Mouse (Mus musculus): Measurements from ENCODE around the gene Wsb1. TPM values are rescaled to one million over a fixed set of nuclear protein-coding genes. Genes with fewer than 3 reads are reported as not detected.
"Not testable (repeated sequence)": the region's sequence is repeated elsewhere in the genome, so short reads cannot be mapped to it uniquely, and the experiment has no call there.

The Wsb1 gene
- polyA plus RNA-seq, 1 experiment from 2014 or later: 30.4 TPM

DNA sequence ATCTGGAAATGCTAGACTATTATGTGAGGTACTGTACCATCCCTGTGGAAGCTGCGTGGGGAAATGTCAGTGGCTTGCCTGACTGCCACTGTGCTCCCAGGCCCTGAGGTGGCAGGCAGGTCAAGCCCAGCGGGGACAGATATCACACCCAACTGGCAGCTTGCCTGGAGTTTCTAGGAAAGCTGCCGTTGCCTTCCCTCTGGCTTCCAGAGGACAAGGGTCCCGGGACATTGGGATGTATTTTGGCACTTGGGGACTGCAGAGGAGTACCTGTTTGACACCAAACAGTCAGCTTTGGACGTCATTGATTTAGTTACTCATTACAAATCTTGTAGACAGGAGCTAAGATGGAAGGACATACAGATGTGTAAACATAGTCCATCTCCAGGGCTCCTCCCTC is 26.9 kb upstream of the Wsb1 start:
- H3K4me2 ChIP-seq (ENCODE audit: low read depth, low read length): no peak overlapping the region
- H3K36me3 ChIP-seq (ENCODE audit: control insufficient read depth, insufficient read depth): no peaks in the 10 kb centered on the region
- H3K4me1 ChIP-seq (ENCODE audit: control insufficient read depth, low read depth, low read length): peaks cover 5% of the 10 kb centered on the region
- 50% methylated on average over 5 of the region's 5 CpGs for WGBS (ENCODE audit: insufficient replicate concordance)
- ATAC-seq (ENCODE audit: low read depth): peak; percentile 62
- H3K27ac ChIP-seq (ENCODE audit: low read length): 0 out of 2 replicates have a peak overlapping the region, but pooled peaks have one; percentile 7
- no peak overlapping the region for H3K4me3 ChIP-seq (ENCODE audit: low read depth, low read length)
- H3K27me3 ChIP-seq (ENCODE audit: control insufficient read depth, insufficient read depth, low read depth, low read length): no peaks in the 10 kb centered on the region
- H3K9ac ChIP-seq (ENCODE audit: low read depth, low read length): no peak overlapping the region
- no peaks in the 10 kb centered on the region for H3K9me3 ChIP-seq (replicated peaks; ENCODE audit: control insufficient read depth, low read length)

GRCm38 (mm10) chr11:79279732-79280405 is 25.4 kb upstream of the Wsb1 start:
- no peak overlapping the region for H3K4me3 ChIP-seq (ENCODE audit: low read depth, low read length)
- no peaks in the 10 kb centered on the region for H3K9me3 ChIP-seq (replicated peaks; ENCODE audit: control insufficient read depth, low read length)
- H3K27ac ChIP-seq (ENCODE audit: low read length): no peak overlapping the region
- H3K27me3 ChIP-seq (ENCODE audit: control insufficient read depth, insufficient read depth, low read depth, low read length): no peaks in the 10 kb centered on the region
- H3K36me3 ChIP-seq (ENCODE audit: control insufficient read depth, insufficient read depth): no peaks in the 10 kb centered on the region
- no peak overlapping the region for H3K4me2 ChIP-seq (ENCODE audit: low read depth, low read length)
- ATAC-seq (ENCODE audit: low read depth): no peak
- no peak overlapping the region for H3K9ac ChIP-seq (ENCODE audit: low read depth, low read length)
- no peaks in the 10 kb centered on the region for H3K4me1 ChIP-seq (ENCODE audit: control insufficient read depth, low read depth, low read length)
- WGBS (ENCODE audit: insufficient replicate concordance): 46% methylated on average over 2 of the region's 2 CpGs

DNA sequence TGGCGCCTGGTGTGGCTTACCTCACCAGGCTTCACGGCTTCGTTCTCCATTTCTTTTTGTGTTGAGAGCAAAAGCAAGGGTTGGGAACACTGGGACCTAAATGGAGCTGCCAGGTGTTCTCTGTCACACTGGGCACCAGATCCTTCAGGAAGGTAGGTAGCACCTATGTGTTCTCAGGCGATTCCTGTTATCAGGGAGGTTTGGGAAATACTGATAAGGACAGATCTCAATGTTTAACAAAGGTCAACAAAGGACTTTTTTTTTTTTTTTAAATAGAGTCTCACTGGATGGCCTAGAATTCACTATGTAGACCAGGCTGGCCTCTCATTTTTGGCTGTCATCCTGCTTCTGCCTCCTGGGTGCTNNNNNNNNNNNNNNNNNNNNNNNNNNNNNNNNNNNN is 19.3 kb upstream of the Wsb1 start:
- H3K9me3 ChIP-seq (replicated peaks; ENCODE audit: control insufficient read depth, low read length): no peaks in the 10 kb centered on the region
- ATAC-seq (ENCODE audit: low read depth): no peak
- no peak overlapping the region for H3K9ac ChIP-seq (ENCODE audit: low read depth, low read length)
- H3K36me3 ChIP-seq (ENCODE audit: control insufficient read depth, insufficient read depth): no peaks in the 10 kb centered on the region
- H3K27me3 ChIP-seq (ENCODE audit: control insufficient read depth, insufficient read depth, low read depth, low read length): no peaks in the 10 kb centered on the region
- WGBS (ENCODE audit: insufficient replicate concordance): 58% methylated on average over 4 of the region's 4 CpGs
- no peak overlapping the region for H3K27ac ChIP-seq (ENCODE audit: low read length)
- H3K4me3 ChIP-seq (ENCODE audit: low read depth, low read length): no peak overlapping the region
- H3K4me1 ChIP-seq (ENCODE audit: control insufficient read depth, low read depth, low read length): no peaks in the 10 kb centered on the region
- no peak overlapping the region for H3K4me2 ChIP-seq (ENCODE audit: low read depth, low read length)

GRCm38 (mm10) chr11:79273039-79273438 is 18.6 kb upstream of the Wsb1 start:
- no peaks in the 10 kb centered on the region for H3K36me3 ChIP-seq (ENCODE audit: control insufficient read depth, insufficient read depth)
- H3K9ac ChIP-seq (ENCODE audit: low read depth, low read length): no peak overlapping the region
- H3K27ac ChIP-seq (ENCODE audit: low read length): no peak overlapping the region
- no peak overlapping the region for H3K4me3 ChIP-seq (ENCODE audit: low read depth, low read length)
- 56% methylated on average over 4 of the region's 4 CpGs for WGBS (ENCODE audit: insufficient replicate concordance)
- no peak overlapping the region for H3K4me2 ChIP-seq (ENCODE audit: low read depth, low read length)
- ATAC-seq (ENCODE audit: low read depth): no peak
- no peaks in the 10 kb centered on the region for H3K27me3 ChIP-seq (ENCODE audit: control insufficient read depth, insufficient read depth, low read depth, low read length)
- no peaks in the 10 kb centered on the region for H3K9me3 ChIP-seq (replicated peaks; ENCODE audit: control insufficient read depth, low read length)
- H3K4me1 ChIP-seq (ENCODE audit: control insufficient read depth, low read depth, low read length): no peaks in the 10 kb centered on the region

DNA sequence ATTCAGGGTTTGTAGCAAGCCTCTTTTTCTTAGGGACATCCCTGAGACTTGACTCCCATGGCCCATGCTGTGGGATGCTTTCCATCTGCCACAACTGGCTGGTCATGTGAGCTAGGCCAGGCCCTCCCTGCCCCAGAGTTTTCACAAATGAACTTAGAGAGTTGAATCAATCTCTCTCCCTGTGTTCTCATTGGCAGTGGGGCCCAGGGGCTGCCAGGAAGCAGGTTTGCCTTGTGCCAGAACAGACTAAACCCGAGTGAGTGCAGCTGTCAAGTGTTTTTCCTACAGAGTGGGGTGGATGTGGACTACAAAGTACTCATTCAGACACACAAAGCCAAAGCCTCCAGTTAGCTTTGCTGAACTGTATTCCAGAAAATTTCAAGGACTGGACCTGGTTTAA is 12.7 kb upstream of the Wsb1 start:
- H3K36me3 ChIP-seq (ENCODE audit: control insufficient read depth, insufficient read depth): no peaks in the 10 kb centered on the region
- H3K4me2 ChIP-seq (ENCODE audit: low read depth, low read length): no peak overlapping the region
- no peak overlapping the region for H3K4me3 ChIP-seq (ENCODE audit: low read depth, low read length)
- no peaks in the 10 kb centered on the region for H3K9me3 ChIP-seq (replicated peaks; ENCODE audit: control insufficient read depth, low read length)
- H3K27ac ChIP-seq (ENCODE audit: low read length): no peak overlapping the region
- H3K27me3 ChIP-seq (ENCODE audit: control insufficient read depth, insufficient read depth, low read depth, low read length): no peaks in the 10 kb centered on the region
- H3K9ac ChIP-seq (ENCODE audit: low read depth, low read length): no peak overlapping the region
- no peak for ATAC-seq (ENCODE audit: low read depth)
- WGBS (ENCODE audit: insufficient replicate concordance): 9% methylated on average over 1 of the region's 1 CpGs
- no peaks in the 10 kb centered on the region for H3K4me1 ChIP-seq (ENCODE audit: control insufficient read depth, low read depth, low read length)

DNA sequence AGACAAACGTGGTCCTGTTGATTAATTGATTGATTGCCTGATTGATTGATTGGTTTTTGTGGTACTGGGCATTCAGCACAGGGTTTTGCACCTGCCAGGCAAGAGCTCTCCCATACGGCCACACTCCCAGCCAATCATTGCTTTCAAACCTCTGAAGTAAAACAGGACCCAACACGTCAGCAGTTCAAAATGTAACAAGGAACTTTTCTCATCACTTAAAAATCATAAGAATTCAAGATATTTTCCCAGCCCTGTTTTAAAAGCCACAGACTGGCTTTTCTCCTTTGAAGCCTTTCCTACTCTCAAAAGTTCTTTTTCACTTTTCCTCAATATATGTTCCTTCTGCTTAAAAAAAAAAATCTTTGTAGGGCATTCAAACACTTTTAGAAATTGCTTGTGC is 9.9 kb upstream of the Wsb1 start:
- H3K27me3 ChIP-seq (ENCODE audit: control insufficient read depth, insufficient read depth, low read depth, low read length): no peaks in the 10 kb centered on the region
- no peak overlapping the region for H3K27ac ChIP-seq (ENCODE audit: low read length)
- no peaks in the 10 kb centered on the region for H3K9me3 ChIP-seq (replicated peaks; ENCODE audit: control insufficient read depth, low read length)
- H3K4me2 ChIP-seq (ENCODE audit: low read depth, low read length): no peak overlapping the region
- H3K36me3 ChIP-seq (ENCODE audit: control insufficient read depth, insufficient read depth): no peaks in the 10 kb centered on the region
- ATAC-seq (ENCODE audit: low read depth): no peak
- no peaks in the 10 kb centered on the region for H3K4me1 ChIP-seq (ENCODE audit: control insufficient read depth, low read depth, low read length)
- H3K9ac ChIP-seq (ENCODE audit: low read depth, low read length): no peak overlapping the region
- no peak overlapping the region for H3K4me3 ChIP-seq (ENCODE audit: low read depth, low read length)
- 39% methylated on average over 3 of the region's 3 CpGs for WGBS (ENCODE audit: insufficient replicate concordance)

GRCm38 (mm10) chr11:79260126-79260525 is 5.7 kb upstream of the Wsb1 start:
- not testable (repeated sequence) for ATAC-seq (ENCODE audit: low read depth)
- 72% methylated on average over 4 of the region's 4 CpGs for WGBS (ENCODE audit: insufficient replicate concordance)

DNA sequence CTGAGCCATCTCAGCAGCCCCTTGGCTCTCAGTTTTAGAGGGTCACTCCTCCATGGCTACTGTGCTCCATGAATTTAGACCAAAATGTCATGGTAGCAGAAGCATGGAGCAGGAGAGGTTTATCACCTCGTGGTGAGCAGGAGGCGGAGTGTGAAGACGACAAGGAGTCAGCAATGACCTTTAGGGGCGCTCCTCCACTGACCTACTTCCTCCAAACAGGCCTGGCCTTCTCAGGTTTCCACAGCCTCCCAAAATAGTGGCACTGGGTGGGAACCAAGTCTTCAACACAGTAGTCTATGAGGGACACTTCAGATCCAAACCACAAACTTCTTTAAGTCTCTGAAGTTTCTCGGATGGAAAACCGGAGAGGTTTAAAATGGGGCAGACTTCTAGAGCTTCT is 4.3 kb upstream of the Wsb1 start:
- no peaks in the 10 kb centered on the region for H3K27me3 ChIP-seq (ENCODE audit: control insufficient read depth, insufficient read depth, low read depth, low read length)
- no peak overlapping the region for H3K4me2 ChIP-seq (ENCODE audit: low read depth, low read length)
- H3K4me3 ChIP-seq (ENCODE audit: low read depth, low read length): no peak overlapping the region
- WGBS (ENCODE audit: insufficient replicate concordance): 66% methylated on average over 6 of the region's 6 CpGs
- no peak overlapping the region for H3K9ac ChIP-seq (ENCODE audit: low read depth, low read length)
- no peak for ATAC-seq (ENCODE audit: low read depth)
- peaks cover 12% of the 10 kb centered on the region for H3K4me1 ChIP-seq (ENCODE audit: control insufficient read depth, low read depth, low read length)
- no peak overlapping the region for H3K27ac ChIP-seq (ENCODE audit: low read length)
- H3K36me3 ChIP-seq (ENCODE audit: control insufficient read depth, insufficient read depth): no peaks in the 10 kb centered on the region
- H3K9me3 ChIP-seq (replicated peaks; ENCODE audit: control insufficient read depth, low read length): no peaks in the 10 kb centered on the region

More at GRCm38 (mm10) chr11:79260126-79260525, 5.7 kb upstream of the Wsb1 start:
- H3K9me3 ChIP-seq (replicated peaks; ENCODE audit: control insufficient read depth, low read length); H3K9ac ChIP-seq (ENCODE audit: low read depth, low read length); H3K27me3 ChIP-seq (ENCODE audit: control insufficient read depth, insufficient read depth, low read depth, low read length); H3K36me3 ChIP-seq (ENCODE audit: control insufficient read depth, insufficient read depth); H3K27ac ChIP-seq (ENCODE audit: low read length); H3K4me3 ChIP-seq (ENCODE audit: low read depth, low read length); H3K4me2 ChIP-seq (ENCODE audit: low read depth, low read length); H3K4me1 ChIP-seq (ENCODE audit: control insufficient read depth, low read depth, low read length): not testable (repeated sequence)

GRCm38 (mm10) chr11:79253542-79254390 is 705 bp downstream of the Wsb1 start:
- Histone ChIP-seq H3K4me2 (ENCODE audit: low read depth, low read length) (peak overlapping the region; percentile 83), H3K9ac (ENCODE audit: low read depth, low read length) (peak overlapping the region; percentile 89), H3K27ac (ENCODE audit: low read length) (peak overlapping the region; percentile 89), H3K9me3 (replicated peaks; ENCODE audit: control insufficient read depth, low read length) (no peaks in the 10 kb centered on the region), H3K4me1 (ENCODE audit: control insufficient read depth, low read depth, low read length) (peaks cover 21% of the 10 kb centered on the region), H3K4me3 (ENCODE audit: low read depth, low read length) (peak overlapping the region; percentile 75), H3K27me3 (ENCODE audit: control insufficient read depth, insufficient read depth, low read depth, low read length) (no peaks in the 10 kb centered on the region), H3K36me3 (ENCODE audit: control insufficient read depth, insufficient read depth) (peaks cover 14% of the 10 kb centered on the region)
- WGBS (ENCODE audit: insufficient replicate concordance): 2% methylated on average over 48 of the region's 49 CpGs
- peak; percentile 76 for ATAC-seq (ENCODE audit: low read depth)
